Mouse (Mus musculus): ENCODE data around the gene Hadha. TPM values are rescaled to one million over a fixed set of nuclear protein-coding genes. Genes with fewer than 3 reads are reported as not detected.

The Hadha gene
- polyA plus RNA-seq, 1 experiment, result 117 TPM

- H3K27ac ChIP-seq (ENCODE audit: insufficient read depth, low read depth, low read length), result peak overlapping the region; percentile 40
- TF ChIP-seq POLR2A (IDR thresholded peaks at IDR 0.05; ENCODE audit: borderline replicate concordance, low read depth, low read length) (no peak), CTCF (IDR thresholded peaks at IDR 0.05; ENCODE audit: low read depth, low read length) (no peak)
- H3K4me3 ChIP-seq (ENCODE audit: insufficient read depth, low read length), result peak overlapping the region; percentile 97
- peaks cover 8% of the 10 kb centered on the region for H3K4me1 ChIP-seq (ENCODE audit: control insufficient read depth, insufficient read depth, low read length)
Observed at GRCm38 (mm10) chr5:30155395-30155792, 432 bp upstream of the Hadha start.

- TF ChIP-seq POLR2A (IDR thresholded peaks at IDR 0.05; ENCODE audit: borderline replicate concordance, low read depth, low read length), result no peak
- no peak for TF ChIP-seq CTCF (IDR thresholded peaks at IDR 0.05; ENCODE audit: low read depth, low read length)
Observed at GRCm38 (mm10) chr5:30154013-30154412, 949 bp downstream of the Hadha start.

DNA sequence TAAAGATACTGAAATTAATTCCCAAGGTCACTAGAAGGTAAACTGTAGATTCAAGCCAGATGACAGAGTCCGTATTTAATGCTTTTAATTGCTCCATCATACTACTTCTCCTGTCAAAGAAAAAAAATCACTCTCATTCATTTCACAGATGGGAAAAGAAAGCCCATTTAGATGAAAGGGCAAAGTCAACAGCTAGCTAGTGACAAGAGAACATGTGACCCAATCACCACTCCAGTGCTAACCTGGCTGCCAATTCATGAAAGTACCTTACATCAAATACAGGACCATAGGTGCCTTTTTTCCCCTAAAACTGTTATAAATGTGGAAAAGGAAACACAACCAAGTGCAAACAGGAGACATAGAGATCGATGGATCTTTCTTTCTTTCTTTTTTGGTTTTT is 1.7 kb downstream of the Hadha start:
- TF ChIP-seq POLR2A (IDR thresholded peaks at IDR 0.05; ENCODE audit: borderline replicate concordance, low read depth, low read length), result no peak
- Histone ChIP-seq H3K4me1 (ENCODE audit: control insufficient read depth, insufficient read depth, low read length) (peaks cover 12% of the 10 kb centered on the region), H3K4me3 (ENCODE audit: insufficient read depth, low read length) (no peak overlapping the region), H3K27ac (ENCODE audit: insufficient read depth, low read depth, low read length) (no peak overlapping the region)

More at GRCm38 (mm10) chr5:30154013-30154412, 949 bp downstream of the Hadha start:
- Histone ChIP-seq H3K27ac (ENCODE audit: insufficient read depth, low read depth, low read length) (no peak overlapping the region), H3K4me3 (ENCODE audit: insufficient read depth, low read length) (peak overlapping the region; percentile 97), H3K4me1 (ENCODE audit: control insufficient read depth, insufficient read depth, low read length) (peaks cover 8% of the 10 kb centered on the region)

DNA sequence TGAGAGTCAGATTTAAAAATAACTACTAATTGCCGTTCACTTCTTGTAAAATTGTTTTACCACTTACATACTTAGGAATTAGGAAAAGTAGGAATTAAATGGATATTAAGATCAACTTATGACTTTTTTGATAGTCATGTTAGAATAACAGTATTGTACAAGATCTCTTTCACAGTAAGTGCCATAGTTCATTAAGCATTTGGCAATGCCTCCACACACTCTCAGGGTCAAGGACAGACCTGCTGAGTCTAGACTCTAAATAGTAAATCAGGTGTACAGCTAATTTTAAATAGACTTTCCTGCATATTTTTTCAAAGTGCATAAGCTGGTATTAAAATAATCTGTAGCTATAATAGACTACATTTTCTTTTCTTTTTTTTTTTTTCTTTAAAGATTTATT is 2.5 kb downstream of the Hadha start:
- H3K27ac ChIP-seq (ENCODE audit: insufficient read depth, low read depth, low read length), result no peak overlapping the region

GRCm38 (mm10) chr5:30152007-30152406 is 3.0 kb downstream of the Hadha start:
- no peak overlapping the region for H3K4me3 ChIP-seq (ENCODE audit: insufficient read depth, low read length)
- H3K4me1 ChIP-seq (ENCODE audit: control insufficient read depth, insufficient read depth, low read length), result peaks cover 13% of the 10 kb centered on the region
- no peak overlapping the region for H3K27ac ChIP-seq (ENCODE audit: insufficient read depth, low read depth, low read length)
- TF ChIP-seq CTCF (IDR thresholded peaks at IDR 0.05; ENCODE audit: low read depth, low read length), result no peak
- TF ChIP-seq POLR2A (IDR thresholded peaks at IDR 0.05; ENCODE audit: borderline replicate concordance, low read depth, low read length), result no peak

More for the DNA sequence above, 2.5 kb downstream of the Hadha start:
- H3K4me1 ChIP-seq (ENCODE audit: control insufficient read depth, insufficient read depth, low read length), result peaks cover 13% of the 10 kb centered on the region
- no peak for TF ChIP-seq CTCF (IDR thresholded peaks at IDR 0.05; ENCODE audit: low read depth, low read length)
- no peak for TF ChIP-seq POLR2A (IDR thresholded peaks at IDR 0.05; ENCODE audit: borderline replicate concordance, low read depth, low read length)
- H3K4me3 ChIP-seq (ENCODE audit: insufficient read depth, low read length), result no peak overlapping the region

DNA sequence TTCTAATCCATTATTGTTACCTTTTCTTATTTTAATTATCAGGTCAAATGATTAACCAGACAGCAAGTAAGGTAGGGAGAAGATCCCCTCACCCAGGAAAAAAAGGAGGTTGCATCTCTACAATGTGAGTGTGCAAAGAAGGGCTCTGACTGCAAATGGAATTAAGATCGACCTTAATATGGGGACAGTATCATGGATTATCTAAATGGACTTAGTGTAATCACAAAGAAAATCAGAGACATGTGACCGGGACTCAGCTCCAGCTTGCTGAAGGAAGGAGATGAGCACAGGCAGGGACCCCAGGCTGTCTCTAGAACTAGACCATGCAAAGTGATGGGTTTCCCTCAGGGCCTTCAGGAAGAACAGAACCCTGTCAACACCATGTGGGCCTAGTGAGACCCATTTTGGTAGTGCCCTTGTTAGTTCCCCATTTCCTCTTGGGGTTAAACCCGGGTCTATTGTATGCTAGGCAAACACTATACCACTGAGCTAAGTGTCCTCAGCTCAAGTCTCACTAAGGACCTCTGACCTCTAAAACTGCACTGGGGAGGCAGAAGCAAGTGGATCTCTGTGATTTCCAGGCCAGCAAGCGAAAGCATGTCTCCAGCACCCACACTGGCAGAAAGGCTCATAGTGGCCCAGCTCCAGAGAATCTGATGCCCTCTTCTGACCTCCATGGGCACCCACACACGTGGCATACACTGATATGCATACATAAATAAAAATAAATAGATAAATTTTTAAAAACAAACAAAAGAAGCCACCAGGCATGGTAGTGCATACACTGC is 6.6 kb downstream of the Hadha start:
- H3K4me1 ChIP-seq (ENCODE audit: control insufficient read depth, insufficient read depth, low read length), result peaks cover 10% of the 10 kb centered on the region
- no peak overlapping the region for H3K27ac ChIP-seq (ENCODE audit: insufficient read depth, low read depth, low read length)
- no peak overlapping the region for H3K4me3 ChIP-seq (ENCODE audit: insufficient read depth, low read length)
- no peak for TF ChIP-seq CTCF (IDR thresholded peaks at IDR 0.05; ENCODE audit: low read depth, low read length)
- no peak for TF ChIP-seq POLR2A (IDR thresholded peaks at IDR 0.05; ENCODE audit: borderline replicate concordance, low read depth, low read length)

DNA sequence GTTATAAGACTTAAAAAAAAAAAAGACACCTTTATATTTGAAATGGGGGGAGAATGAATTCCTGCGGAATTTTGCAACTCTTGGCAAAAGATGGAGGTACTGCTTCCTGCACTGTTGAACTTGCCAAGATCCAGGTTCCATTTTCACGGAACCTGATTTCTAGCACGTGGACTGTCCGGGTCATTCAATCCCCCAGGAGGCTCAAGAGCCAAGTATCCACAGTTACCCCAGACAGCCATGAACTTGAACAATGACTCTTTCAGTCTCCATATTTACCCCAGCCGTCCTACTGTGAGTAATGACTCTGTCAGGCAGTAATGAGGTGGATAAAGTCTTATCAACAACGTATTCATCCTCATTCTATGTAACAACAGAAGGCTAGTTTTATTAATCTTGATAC is 8.4 kb downstream of the Hadha start:
- no peak overlapping the region for H3K27ac ChIP-seq (ENCODE audit: insufficient read depth, low read depth, low read length)
- no peak for TF ChIP-seq CTCF (IDR thresholded peaks at IDR 0.05; ENCODE audit: low read depth, low read length)
- no peak for TF ChIP-seq POLR2A (IDR thresholded peaks at IDR 0.05; ENCODE audit: borderline replicate concordance, low read depth, low read length)
- H3K4me1 ChIP-seq (ENCODE audit: control insufficient read depth, insufficient read depth, low read length), result peaks cover 8% of the 10 kb centered on the region
- H3K4me3 ChIP-seq (ENCODE audit: insufficient read depth, low read length), result no peak overlapping the region

DNA sequence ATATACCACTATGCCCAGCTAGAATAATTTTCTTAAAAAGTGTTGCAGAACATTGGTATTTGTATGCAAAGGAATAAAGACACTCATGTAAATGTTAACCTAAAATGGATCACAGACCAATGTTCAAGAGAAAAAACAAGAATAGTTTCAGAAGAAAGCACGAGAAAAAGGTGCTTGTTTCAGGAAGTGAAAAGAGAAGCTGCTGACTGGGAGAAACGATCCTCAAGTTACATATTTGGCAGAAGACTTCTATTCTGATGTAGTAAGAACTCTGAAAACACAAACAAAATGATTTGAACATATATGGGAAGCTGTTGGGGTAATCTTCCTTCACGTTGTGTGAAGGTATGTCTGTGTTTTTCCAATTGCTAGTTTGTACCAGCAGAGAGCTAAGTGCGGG is 16.8 kb downstream of the Hadha start:
- no peak for TF ChIP-seq POLR2A (IDR thresholded peaks at IDR 0.05; ENCODE audit: borderline replicate concordance, low read depth, low read length)
- TF ChIP-seq CTCF (IDR thresholded peaks at IDR 0.05; ENCODE audit: low read depth, low read length), result no peak
- no peak overlapping the region for H3K4me3 ChIP-seq (ENCODE audit: insufficient read depth, low read length)
- H3K27ac ChIP-seq (ENCODE audit: insufficient read depth, low read depth, low read length), result no peak overlapping the region
- peaks cover 26% of the 10 kb centered on the region for H3K4me1 ChIP-seq (ENCODE audit: control insufficient read depth, insufficient read depth, low read length)

DNA sequence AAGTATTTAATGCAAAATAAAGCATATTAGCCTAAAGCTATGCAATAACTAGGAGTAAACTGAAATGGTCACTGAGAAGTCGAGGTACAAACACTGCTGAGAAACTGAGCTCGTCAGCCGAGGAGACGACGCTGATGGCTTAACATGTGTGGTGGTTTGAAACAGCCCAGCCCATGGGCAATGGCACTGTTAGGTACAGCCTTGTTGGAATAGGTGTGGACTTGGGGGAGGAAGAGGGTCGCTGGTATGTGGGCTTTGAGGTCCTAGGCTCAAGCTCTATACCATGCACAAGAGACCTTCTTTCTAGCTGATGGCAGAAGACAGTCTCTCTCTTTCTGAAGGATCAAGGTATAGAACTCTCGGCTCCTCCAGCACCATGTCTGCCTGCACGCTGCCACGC is 17.7 kb downstream of the Hadha start:
- H3K27ac ChIP-seq (ENCODE audit: insufficient read depth, low read depth, low read length), result no peak overlapping the region
- TF ChIP-seq CTCF (IDR thresholded peaks at IDR 0.05; ENCODE audit: low read depth, low read length) (no peak), POLR2A (IDR thresholded peaks at IDR 0.05; ENCODE audit: borderline replicate concordance, low read depth, low read length) (no peak)

DNA sequence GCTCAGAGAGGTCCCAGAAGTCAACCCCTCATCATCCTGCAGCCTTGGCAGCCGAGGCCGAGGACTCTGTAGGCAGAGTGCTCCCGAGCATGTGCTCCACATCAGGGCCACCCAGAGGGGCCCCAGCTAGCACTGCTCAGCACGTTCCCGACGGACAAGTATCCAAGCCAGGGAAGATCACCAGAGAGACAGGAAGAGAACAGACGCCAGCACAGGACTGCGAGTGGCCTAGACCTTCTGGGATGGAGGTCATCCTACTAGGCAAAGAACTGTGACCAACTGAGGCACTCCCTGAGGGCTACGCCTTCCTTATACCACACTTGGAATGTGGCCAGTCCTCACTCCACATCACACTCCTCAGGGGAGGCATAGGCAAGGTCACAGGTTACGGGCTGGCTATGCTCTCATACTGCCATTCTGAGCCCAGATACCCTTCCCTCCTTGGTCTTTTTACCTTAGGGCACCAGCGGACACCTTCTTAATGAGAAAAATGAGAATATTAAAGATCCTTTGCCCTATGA is 19.2 kb downstream of the Hadha start:
- Histone ChIP-seq H3K27ac (ENCODE audit: insufficient read depth, low read depth, low read length) (no peak overlapping the region), H3K4me3 (ENCODE audit: insufficient read depth, low read length) (no peak overlapping the region), H3K4me1 (ENCODE audit: control insufficient read depth, insufficient read depth, low read length) (peaks cover 30% of the 10 kb centered on the region)
- TF ChIP-seq CTCF (IDR thresholded peaks at IDR 0.05; ENCODE audit: low read depth, low read length) (no peak), POLR2A (IDR thresholded peaks at IDR 0.05; ENCODE audit: borderline replicate concordance, low read depth, low read length) (no peak)

More for the DNA sequence above, 17.7 kb downstream of the Hadha start:
- H3K4me3 ChIP-seq (ENCODE audit: insufficient read depth, low read length), result no peak overlapping the region
- H3K4me1 ChIP-seq (ENCODE audit: control insufficient read depth, insufficient read depth, low read length), result peaks cover 27% of the 10 kb centered on the region

Data from bone marrow macrophage, adult 2 months (primary cell).